Mouse (Mus musculus) testis, adult 2 months (tissue): ENCODE measurements around the gene Ccdc162.

Source experiments
- CTCF ChIP-seq: fragments of 200-500 bp; IDR thresholded peaks from 2 replicates; pipeline ENCODE4 v1.5.1; 2012; ENCODE audit warnings: low read depth, mild to moderate bottlenecking, inconsistent platforms, low read length, moderate library complexity; ENCODE audit not compliant: control insufficient read depth, insufficient read depth, insufficient replicate concordance
- POLR2A ChIP-seq: fragments of 200-500 bp; IDR thresholded peaks from 2 replicates; pipeline ENCODE4 v1.6.1; 2012; ENCODE audit warnings: low read depth, mild to moderate bottlenecking, inconsistent platforms, low read length, moderate library complexity; ENCODE audit not compliant: control insufficient read depth

DNA sequence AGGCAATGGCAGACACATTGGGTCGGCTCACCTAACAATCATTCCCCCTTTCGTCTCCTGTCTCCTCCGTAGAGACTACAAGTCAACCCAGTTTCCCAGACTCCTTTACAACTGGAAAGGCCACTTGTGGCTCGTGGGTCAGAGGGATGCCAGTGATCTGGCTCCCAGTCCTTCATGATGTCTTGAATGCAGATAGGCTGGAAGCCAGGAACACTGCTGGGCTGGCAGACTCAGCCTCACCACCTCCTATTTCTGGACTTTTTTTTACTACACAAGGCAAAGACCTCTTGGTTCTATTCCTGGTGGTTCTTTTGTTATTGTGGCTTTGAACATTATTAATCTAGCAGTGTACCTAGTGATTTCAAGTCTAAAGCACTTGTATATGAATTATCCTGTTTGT is 202.1 kb downstream of the Ccdc162 start:
- TF ChIP-seq POLR2A (no peak), CTCF (no peak)
